Mouse (Mus musculus) C2C12 (cell line): Measurements from ENCODE around the gene F11r.

Experiments
- CEBPB ChIP-seq: IDR thresholded peaks from one replicate; pipeline ENCODE4 v1.6.1; 2011; ENCODE audit warnings: low read depth, mild to moderate bottlenecking, control low read depth, moderate library complexity
- CTCF ChIP-seq: IDR thresholded peaks from one replicate; pipeline ENCODE4 v1.5.1; 2011; ENCODE audit not compliant: control insufficient read depth, insufficient read depth, insufficient read length
- MAX ChIP-seq: IDR thresholded peaks from one replicate; pipeline ENCODE4 v1.6.1; 2011; ENCODE audit warnings: mild to moderate bottlenecking, control low read depth
- MYOG ChIP-seq: IDR thresholded peaks from one replicate; pipeline ENCODE4 v1.6.1; 2011; ENCODE audit not compliant: control insufficient read depth, insufficient read length; ENCODE audit errors: extremely low read depth
- USF1 ChIP-seq: IDR thresholded peaks from one replicate; pipeline ENCODE4 v1.6.1; 2011; ENCODE audit warnings: low read depth, mild to moderate bottlenecking, control low read depth, moderate library complexity

DNA sequence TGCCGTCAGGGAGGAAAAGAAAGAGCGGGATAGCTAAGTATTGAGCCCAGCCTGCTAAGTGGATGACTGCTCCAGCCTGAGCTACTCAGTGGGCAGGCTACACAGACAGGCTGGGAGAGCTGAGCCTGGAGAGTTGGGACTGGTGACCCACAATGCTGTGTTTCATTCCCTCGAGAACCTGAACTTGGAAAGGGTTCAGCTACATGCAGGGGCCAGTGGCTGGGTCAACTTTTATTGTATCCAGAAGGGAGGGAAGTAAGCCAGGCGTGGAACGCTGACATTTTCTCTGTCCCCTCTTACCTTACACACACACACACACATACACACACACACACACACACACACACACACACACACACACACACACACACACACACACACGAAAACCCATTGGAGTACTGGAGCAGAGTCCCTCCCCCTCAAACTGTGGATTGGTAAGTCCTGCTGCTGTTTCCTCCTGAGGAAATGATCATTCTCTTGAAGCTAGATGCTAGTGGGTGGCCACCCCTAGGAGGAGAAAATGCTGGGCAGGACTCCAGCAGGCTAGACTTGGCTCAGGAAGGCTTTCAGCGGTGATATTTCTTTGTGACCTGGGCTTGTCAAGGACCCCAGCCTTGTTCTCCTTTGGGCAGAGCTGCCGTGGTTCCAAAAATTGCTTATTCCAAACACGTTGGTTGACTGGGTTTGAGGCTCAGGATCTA lies 2.8 kb downstream of the F11r start:
- TF ChIP-seq CTCF, result no peak
- TF ChIP-seq USF1, result no peak
- TF ChIP-seq CEBPB, result no peak
- TF ChIP-seq MYOG, result no peak
- TF ChIP-seq MAX, result no peak
